8 mouse cellular contexts compared by ENCODE assay signal in genomic region chr2:155764679-155765418, GRCm38 (mm10). TPM values are rescaled to one million over a fixed set of nuclear protein-coding genes. Genes with fewer than 3 reads are reported as not detected.
DNase-seq lines count a peak whose midpoint lies in the region; ATAC-seq and TF ChIP-seq lines count a peak whose summit lies in the region.
"Had no signal": no experiment of that assay in that cellular context is flagged by ENCODE, and none has a peak within 500 bp of the region (broad histone marks: within the 10 kb centered on the region; RNA-seq: fewer than 3 reads in every experiment).

No protein-coding gene starts in this region.

- no peak for TF ChIP-seq POLR2A in MEL (IDR thresholded peaks at IDR 0.05; ENCODE audit: control insufficient read depth in 1 of 2, insufficient read depth in 1 of 2, low read depth in 1 of 2, low read length in 2 of 2, poor library complexity in 1 of 2)

- TF ChIP-seq RAD21 in MEL (IDR thresholded peaks at IDR 0.05; ENCODE audit: low read depth, low read length), result peak; percentile 98

- 0 out of 4 replicates have a peak, but pooled peaks cover 0 to 3% of the 10 kb centered on the region in 2 experiments for H3K4me1 ChIP-seq in MEL (ENCODE audit: control insufficient read depth in 1 of 2, insufficient read depth in 2 of 2, low read length in 2 of 2)
- H3K4me1 ChIP-seq in embryonic facial prominence, embryonic 14.5 days (ENCODE audit: control insufficient read depth, insufficient read depth, low read length), result no peaks in the 10 kb centered on the region
- H3K4me1 ChIP-seq in heart, embryonic 12.5 days (replicated peaks), result no peaks in the 10 kb centered on the region

- H3K4me3 ChIP-seq in MEL (ENCODE audit: control insufficient read depth in 1 of 2, insufficient read depth in 1 of 2, low read depth in 2 of 2, low read length in 2 of 2), result no peak overlapping the region
- no peak overlapping the region for H3K4me3 ChIP-seq in embryonic facial prominence, embryonic 14.5 days (ENCODE audit: low read depth, low read length)
- H3K4me3 ChIP-seq in heart, embryonic 12.5 days, result 0 out of 2 replicates have a peak overlapping the region, but pooled peaks have one; percentile 9
- H3K4me3 ChIP-seq: megakaryocyte, embryonic 14.5 days had no signal

- DNase-seq in MEL (ENCODE audit: low read depth, low spot score), result peak; percentile 77
- DNase-seq in brain, adult 2 months (ENCODE audit: low read depth, low spot score), result peak; percentile 85
- peak; percentile 84 for DNase-seq in embryonic facial prominence, embryonic 14.5 days (ENCODE audit: low spot score)
- DNase-seq in large intestine, adult 2 months (ENCODE audit: low read depth, low spot score), result peak; percentile 32
- peak; percentile 66 for DNase-seq in lung, postnatal 25 days (ENCODE audit: low spot score)
- peak; percentile 42 for DNase-seq in skeletal muscle tissue, adult 2 months (ENCODE audit: low read depth, low spot score)

- H3K4me2 ChIP-seq in embryonic facial prominence, embryonic 14.5 days (ENCODE audit: low read depth, low read length), result no peak overlapping the region
- H3K4me2 ChIP-seq in heart, embryonic 12.5 days, result peak overlapping the region; percentile 20; the same call in 1 of the 2 replicates

- no peaks in the 10 kb centered on the region for H3K9me3 ChIP-seq in MEL (replicated peaks; ENCODE audit: insufficient read depth, low read length)
- no peaks in the 10 kb centered on the region for H3K9me3 ChIP-seq in embryonic facial prominence, embryonic 14.5 days (ENCODE audit: control insufficient read depth, low read length)
- H3K9me3 ChIP-seq in heart, embryonic 12.5 days (replicated peaks), result no peaks in the 10 kb centered on the region
- H3K9me3 ChIP-seq: megakaryocyte, embryonic 14.5 days had no signal

- no peak overlapping the region for H3K9ac ChIP-seq in MEL (ENCODE audit: control insufficient read depth, low read depth, low read length, poor library complexity, severe bottlenecking)
- H3K9ac ChIP-seq in embryonic facial prominence, embryonic 14.5 days (ENCODE audit: low read depth, low read length), result no peak overlapping the region
- no peak overlapping the region; the same call in 1 of the 2 replicates for H3K9ac ChIP-seq in heart, embryonic 12.5 days

- no peak for TF ChIP-seq EP300 in MEL (IDR thresholded peaks at IDR 0.05; ENCODE audit: low read depth in 1 of 2, low read length in 2 of 2)

- H3K79me2 ChIP-seq in MEL (ENCODE audit: control insufficient read depth, insufficient read depth, low read length, poor library complexity), result no peaks in the 10 kb centered on the region

- peaks cover 0 to 5% of the 10 kb centered on the region in 2 experiments; a peak in 2 of 4 replicates for H3K27me3 ChIP-seq in MEL (ENCODE audit: control insufficient read depth in 1 of 2, insufficient read depth in 2 of 2, low read length in 2 of 2)
- H3K27me3 ChIP-seq in embryonic facial prominence, embryonic 14.5 days (replicated peaks; ENCODE audit: control insufficient read depth, insufficient read depth, low read length), result no peaks in the 10 kb centered on the region
- H3K27me3 ChIP-seq in heart, embryonic 12.5 days (replicated peaks), result peaks cover 24% of the 10 kb centered on the region

- WGBS in embryonic facial prominence, embryonic 14.5 days, result 57% methylated on average over 13 of the region's 13 CpGs
- WGBS in heart, embryonic 12.5 days, result 49% methylated on average over 13 of the region's 13 CpGs
- 54% methylated on average over 13 of the region's 13 CpGs for WGBS in large intestine, adult 2 months

- H3K36me3 ChIP-seq in MEL (ENCODE audit: control insufficient read depth in 1 of 2, insufficient read depth in 2 of 2, low read length in 2 of 2), result no peaks in the 10 kb centered on the region
- no peaks in the 10 kb centered on the region for H3K36me3 ChIP-seq in embryonic facial prominence, embryonic 14.5 days (ENCODE audit: control insufficient read depth, insufficient read depth, low read length)
- no peaks in the 10 kb centered on the region for H3K36me3 ChIP-seq in heart, embryonic 12.5 days

- H3K27ac ChIP-seq in MEL (ENCODE audit: control insufficient read depth, low read depth, low read length), result no peak overlapping the region
- no peak overlapping the region for H3K27ac ChIP-seq in embryonic facial prominence, embryonic 14.5 days (replicated peaks; ENCODE audit: low read depth, low read length)
- no peak overlapping the region for H3K27ac ChIP-seq in heart, embryonic 12.5 days (ENCODE audit: poor library complexity, severe bottlenecking)

- ATAC-seq in embryonic facial prominence, embryonic 14.5 days (ENCODE audit: low read depth), result peak; percentile 72; the same call in 1 of the 2 replicates
- 0 out of 2 replicates have a peak, but pooled peaks have one; percentile 36 for ATAC-seq in heart, embryonic 12.5 days (ENCODE audit: insufficient number of reproducible peaks, low FRiP score)

- TF ChIP-seq CTCF in MEL (IDR thresholded peaks at IDR 0.05 in 2 of 3, conservative IDR thresholded peaks at IDR 0.05 in 1 of 3; ENCODE audit: control insufficient read depth in 1 of 3, insufficient read depth in 1 of 3, low read depth in 2 of 3, low read length in 3 of 3, poor library complexity in 1 of 3, severe bottlenecking in 1 of 3), result peak; percentile 49 to 91 (median 79)

TF ChIP-seq in MEL, 35 proteins besides CTCF, POLR2A, EP300 and RAD21:
- peak; percentile 79 for TF ChIP-seq SMC3 (IDR thresholded peaks at IDR 0.05; ENCODE audit: low read depth, low read length)
- TF ChIP-seq ZC3H11A (IDR thresholded peaks at IDR 0.05; ENCODE audit: low read depth, low read length), result peak; percentile 84
- TF ChIP-seq POLR2AphosphoS2 (IDR thresholded peaks at IDR 0.05; ENCODE audit: low read length), result no peak
- TF ChIP-seq SIN3A (IDR thresholded peaks at IDR 0.05; ENCODE audit: low read length), result 0 out of 2 replicates have a peak, but pooled peaks have one; percentile 38
- TF ChIP-seq HCFC1 (IDR thresholded peaks at IDR 0.05; ENCODE audit: low read depth, low read length), result 0 out of 2 replicates have a peak, but pooled peaks have one; percentile 12
- TF ChIP-seq BHLHE40 (IDR thresholded peaks at IDR 0.05; ENCODE audit: borderline replicate concordance, low read depth, low read length), result peak; percentile 49; the same call in 1 of the 2 replicates

RNA-seq across cellular contexts. Expression of gene Mmp24, which starts 10.3 kb away (rescaled TPM):
- 0.23 and 0.27 TPM in 2 replicates for total RNA-seq in MEL (2012; rRNA removed)
- under 1 TPM in 1 of 2 experiments, not detected in 1; 0.06 TPM for polyA plus RNA-seq in MEL (2012; ENCODE audit: insufficient read depth in 1 of 2, insufficient read length in 2 of 2, low read depth in 1 of 2, low replicate concordance in 2 of 2, missing spikeins in 1 of 2)
- 0.51 TPM in 2 replicates for polyA plus RNA-seq in embryonic facial prominence, embryonic 14.5 days (2014; fragmentation: Nextera tagmentation; extraction: Ambion mirVana)
- polyA plus RNA-seq in heart, embryonic 12.5 days (2016; fragmentation: Nextera tagmentation; extraction: Ambion mirVana), result 0.05 TPM in 1 of 2 replicates, not detected in the other
- 0.33 and 1.7 TPM in 2 replicates for polyA plus RNA-seq in large intestine, adult 2 months (2012; rRNA removed)

RNA-seq across cellular contexts. Expression of gene Procr, which starts 13.9 kb away (rescaled TPM):
- total RNA-seq in MEL (2012; rRNA removed), result 0.15 TPM in 1 of 2 replicates, not detected in the other
- polyA plus RNA-seq in MEL (2012; ENCODE audit: insufficient read depth in 1 of 2, insufficient read length in 2 of 2, low read depth in 1 of 2, low replicate concordance in 2 of 2, missing spikeins in 1 of 2), result not detected
- polyA plus RNA-seq in embryonic facial prominence, embryonic 14.5 days (2014; fragmentation: Nextera tagmentation; extraction: Ambion mirVana), result 8.1 and 9.1 TPM in 2 replicates
- 7.2 and 9.1 TPM in 2 replicates for polyA plus RNA-seq in heart, embryonic 12.5 days (2016; fragmentation: Nextera tagmentation; extraction: Ambion mirVana)
- 7.9 and 10.1 TPM in 2 replicates for polyA plus RNA-seq in large intestine, adult 2 months (2012; rRNA removed)

RNA-seq across cellular contexts. Expression of gene Gm17581, which starts 29.2 kb away (rescaled TPM):
- not detected in 2 replicates for total RNA-seq in MEL (2012; rRNA removed)
- polyA plus RNA-seq in MEL (2012; ENCODE audit: insufficient read depth in 1 of 2, insufficient read length in 2 of 2, low read depth in 1 of 2, low replicate concordance in 2 of 2, missing spikeins in 1 of 2), result not detected
- not detected in 2 replicates for polyA plus RNA-seq in embryonic facial prominence, embryonic 14.5 days (2014; fragmentation: Nextera tagmentation; extraction: Ambion mirVana)
- polyA plus RNA-seq in heart, embryonic 12.5 days (2016; fragmentation: Nextera tagmentation; extraction: Ambion mirVana), result not detected in 2 replicates
- not detected in 2 replicates for polyA plus RNA-seq in large intestine, adult 2 months (2012; rRNA removed)

RNA-seq across cellular contexts. Expression of gene Edem2, which starts 35.6 kb away (rescaled TPM):
- 36.1 and 40.7 TPM in 2 replicates for total RNA-seq in MEL (2012; rRNA removed)
- 10 to 100 TPM in 1 of 2 experiments, not detected in 1; 43.8 TPM for polyA plus RNA-seq in MEL (2012; ENCODE audit: insufficient read depth in 1 of 2, insufficient read length in 2 of 2, low read depth in 1 of 2, low replicate concordance in 2 of 2, missing spikeins in 1 of 2)
- 34.0 and 35.2 TPM in 2 replicates for polyA plus RNA-seq in embryonic facial prominence, embryonic 14.5 days (2014; fragmentation: Nextera tagmentation; extraction: Ambion mirVana)
- 26.4 and 26.7 TPM in 2 replicates for polyA plus RNA-seq in heart, embryonic 12.5 days (2016; fragmentation: Nextera tagmentation; extraction: Ambion mirVana)
- polyA plus RNA-seq in large intestine, adult 2 months (2012; rRNA removed), result 67.4 and 77.2 TPM in 2 replicates

RNA-seq across cellular contexts. Expression of gene BC029722, which starts 54.4 kb away (rescaled TPM):
- 5.9 TPM in 2 replicates for total RNA-seq in MEL (2012; rRNA removed)
- 10 to 100 TPM in 1 of 2 experiments, not detected in 1; 19.7 TPM for polyA plus RNA-seq in MEL (2012; ENCODE audit: insufficient read depth in 1 of 2, insufficient read length in 2 of 2, low read depth in 1 of 2, low replicate concordance in 2 of 2, missing spikeins in 1 of 2)
- polyA plus RNA-seq in embryonic facial prominence, embryonic 14.5 days (2014; fragmentation: Nextera tagmentation; extraction: Ambion mirVana), result 10.8 and 12.2 TPM in 2 replicates
- 8.9 and 9.4 TPM in 2 replicates for polyA plus RNA-seq in heart, embryonic 12.5 days (2016; fragmentation: Nextera tagmentation; extraction: Ambion mirVana)
- polyA plus RNA-seq in large intestine, adult 2 months (2012; rRNA removed), result 19.0 and 22.9 TPM in 2 replicates

Comparison
In these comparisons a context has a peak if more than half of its experiments do, and no peak if none do; other contexts are left out.
1. DNase-seq: peak in every context shown above with its lines; median percentile 85 in brain, adult 2 months; 84 in embryonic facial prominence, embryonic 14.5 days; 77 in MEL; 66 in lung, postnatal 25 days; 42 in skeletal muscle tissue, adult 2 months; 32 in large intestine, adult 2 months.